Mouse (Mus musculus): ENCODE results near the gene Arap2. TPM values are rescaled to one million over a fixed set of nuclear protein-coding genes. Genes with fewer than 3 reads are reported as not detected.
"Not testable (repeated sequence)": the region's sequence is repeated elsewhere in the genome, so short reads cannot be mapped to it uniquely, and the experiment has no call there.

The Arap2 gene
- polyA plus RNA-seq, 1 experiment from 2014 or later = 11.2 TPM

GRCm38 (mm10) chr5:62752934-62753333, 13.0 kb downstream of the Arap2 start:
- no peaks in the 10 kb centered on the region for H3K36me3 ChIP-seq (ENCODE audit: control insufficient read depth, insufficient read depth, low read length)

GRCm38 (mm10) chr5:62751692-62752091, 14.3 kb downstream of the Arap2 start:
- H3K4me1 ChIP-seq (ENCODE audit: control insufficient read depth, insufficient read depth, low read length) = no peaks in the 10 kb centered on the region
- H3K9me3 ChIP-seq (ENCODE audit: control insufficient read depth, low read depth, low read length) = no peaks in the 10 kb centered on the region
- no peak overlapping the region for H3K4me2 ChIP-seq (replicated peaks; ENCODE audit: low read depth, low read length)
- no peaks in the 10 kb centered on the region for H3K36me3 ChIP-seq (ENCODE audit: control insufficient read depth, insufficient read depth, low read length)
- ATAC-seq (ENCODE audit: insufficient number of reproducible peaks, insufficient read depth, low FRiP score, low read depth) = no peak
- H3K4me3 ChIP-seq (ENCODE audit: low read depth, low read length) = no peak overlapping the region
- no peaks in the 10 kb centered on the region for H3K27me3 ChIP-seq (ENCODE audit: control insufficient read depth, insufficient read depth, low read length)
- no peak overlapping the region for H3K9ac ChIP-seq (replicated peaks; ENCODE audit: low read depth, low read length)
- 58% methylated on average over 2 of the region's 2 CpGs for WGBS
- H3K27ac ChIP-seq (ENCODE audit: low read length) = no peak overlapping the region

More at GRCm38 (mm10) chr5:62752934-62753333, 13.0 kb downstream of the Arap2 start:
- Histone ChIP-seq H3K27me3 (ENCODE audit: control insufficient read depth, insufficient read depth, low read length) (no peaks in the 10 kb centered on the region), H3K9me3 (ENCODE audit: control insufficient read depth, low read depth, low read length) (no peaks in the 10 kb centered on the region), H3K4me3 (ENCODE audit: low read depth, low read length) (no peak overlapping the region), H3K27ac (ENCODE audit: low read length) (no peak overlapping the region), H3K4me1 (ENCODE audit: control insufficient read depth, insufficient read depth, low read length) (no peaks in the 10 kb centered on the region), H3K9ac (replicated peaks; ENCODE audit: low read depth, low read length) (no peak overlapping the region), H3K4me2 (replicated peaks; ENCODE audit: low read depth, low read length) (no peak overlapping the region)
- 69% methylated on average over 3 of the region's 3 CpGs for WGBS
- no peak for ATAC-seq (ENCODE audit: insufficient number of reproducible peaks, insufficient read depth, low FRiP score, low read depth)

- Histone ChIP-seq H3K27ac (ENCODE audit: low read length) (no peak overlapping the region), H3K4me3 (ENCODE audit: low read depth, low read length) (no peak overlapping the region), H3K9me3 (ENCODE audit: control insufficient read depth, low read depth, low read length) (no peaks in the 10 kb centered on the region), H3K36me3 (ENCODE audit: control insufficient read depth, insufficient read depth, low read length) (no peaks in the 10 kb centered on the region), H3K9ac (replicated peaks; ENCODE audit: low read depth, low read length) (no peak overlapping the region), H3K4me1 (ENCODE audit: control insufficient read depth, insufficient read depth, low read length) (no peaks in the 10 kb centered on the region), H3K4me2 (replicated peaks; ENCODE audit: low read depth, low read length) (no peak overlapping the region), H3K27me3 (ENCODE audit: control insufficient read depth, insufficient read depth, low read length) (no peaks in the 10 kb centered on the region)
- ATAC-seq (ENCODE audit: insufficient number of reproducible peaks, insufficient read depth, low FRiP score, low read depth) = no peak
- WGBS = 95% methylated on average over 2 of the region's 2 CpGs
These were observed 17.8 kb downstream of the Arap2 start for GRCm38 (mm10) chr5:62748168-62748567.

- WGBS = 71% methylated on average over 9 of the region's 9 CpGs
- H3K27ac ChIP-seq (ENCODE audit: low read length) = no peak overlapping the region
- no peak for ATAC-seq (ENCODE audit: insufficient number of reproducible peaks, insufficient read depth, low FRiP score, low read depth)
These were observed 22.6 kb downstream of the Arap2 start for GRCm38 (mm10) chr5:62743220-62743922.

GRCm38 (mm10) chr5:62739451-62740415, 26.2 kb downstream of the Arap2 start:
- no peak overlapping the region for H3K4me3 ChIP-seq (ENCODE audit: low read depth, low read length)
- H3K27me3 ChIP-seq (ENCODE audit: control insufficient read depth, insufficient read depth, low read length) = no peaks in the 10 kb centered on the region
- no peaks in the 10 kb centered on the region for H3K9me3 ChIP-seq (ENCODE audit: control insufficient read depth, low read depth, low read length)
- H3K9ac ChIP-seq (replicated peaks; ENCODE audit: low read depth, low read length) = no peak overlapping the region
- no peak for ATAC-seq (ENCODE audit: insufficient number of reproducible peaks, insufficient read depth, low FRiP score, low read depth)
- no peaks in the 10 kb centered on the region for H3K4me1 ChIP-seq (ENCODE audit: control insufficient read depth, insufficient read depth, low read length)
- no peaks in the 10 kb centered on the region for H3K36me3 ChIP-seq (ENCODE audit: control insufficient read depth, insufficient read depth, low read length)
- no peak overlapping the region for H3K4me2 ChIP-seq (replicated peaks; ENCODE audit: low read depth, low read length)
- H3K27ac ChIP-seq (ENCODE audit: low read length) = no peak overlapping the region
- WGBS = 73% methylated on average over 9 of the region's 9 CpGs

More at GRCm38 (mm10) chr5:62743220-62743922, 22.6 kb downstream of the Arap2 start:
- H3K4me3 ChIP-seq (ENCODE audit: low read depth, low read length) = no peak overlapping the region
- no peaks in the 10 kb centered on the region for H3K9me3 ChIP-seq (ENCODE audit: control insufficient read depth, low read depth, low read length)
- H3K9ac ChIP-seq (replicated peaks; ENCODE audit: low read depth, low read length) = no peak overlapping the region
- H3K4me1 ChIP-seq (ENCODE audit: control insufficient read depth, insufficient read depth, low read length) = no peaks in the 10 kb centered on the region
- no peaks in the 10 kb centered on the region for H3K36me3 ChIP-seq (ENCODE audit: control insufficient read depth, insufficient read depth, low read length)
- H3K4me2 ChIP-seq (replicated peaks; ENCODE audit: low read depth, low read length) = no peak overlapping the region
- no peaks in the 10 kb centered on the region for H3K27me3 ChIP-seq (ENCODE audit: control insufficient read depth, insufficient read depth, low read length)

- not testable (repeated sequence) for H3K4me3 ChIP-seq (ENCODE audit: low read depth, low read length); H3K36me3 ChIP-seq (ENCODE audit: control insufficient read depth, insufficient read depth, low read length); H3K27ac ChIP-seq (ENCODE audit: low read length); H3K9me3 ChIP-seq (ENCODE audit: control insufficient read depth, low read depth, low read length); H3K4me2 ChIP-seq (replicated peaks; ENCODE audit: low read depth, low read length); ATAC-seq (ENCODE audit: insufficient number of reproducible peaks, insufficient read depth, low FRiP score, low read depth); H3K9ac ChIP-seq (replicated peaks; ENCODE audit: low read depth, low read length); H3K4me1 ChIP-seq (ENCODE audit: control insufficient read depth, insufficient read depth, low read length); H3K27me3 ChIP-seq (ENCODE audit: control insufficient read depth, insufficient read depth, low read length)
- whole genome bisulfite sequencing = 95% methylated on average over 7 of the region's 7 CpGs
These were observed 35.4 kb downstream of the Arap2 start for GRCm38 (mm10) chr5:62730573-62730972.

- Histone ChIP-seq H3K4me3 (ENCODE audit: low read depth, low read length) (no peak overlapping the region), H3K4me2 (replicated peaks; ENCODE audit: low read depth, low read length) (no peak overlapping the region), H3K36me3 (ENCODE audit: control insufficient read depth, insufficient read depth, low read length) (no peaks in the 10 kb centered on the region), H3K4me1 (ENCODE audit: control insufficient read depth, insufficient read depth, low read length) (no peaks in the 10 kb centered on the region), H3K27me3 (ENCODE audit: control insufficient read depth, insufficient read depth, low read length) (no peaks in the 10 kb centered on the region), H3K27ac (ENCODE audit: low read length) (no peak overlapping the region), H3K9ac (replicated peaks; ENCODE audit: low read depth, low read length) (no peak overlapping the region), H3K9me3 (ENCODE audit: control insufficient read depth, low read depth, low read length) (no peaks in the 10 kb centered on the region)
- no peak for ATAC-seq (ENCODE audit: insufficient number of reproducible peaks, insufficient read depth, low FRiP score, low read depth)
- WGBS = 89% methylated on average over 2 of the region's 2 CpGs
These were observed 40.4 kb downstream of the Arap2 start for GRCm38 (mm10) chr5:62725551-62725950.

GRCm38 (mm10) chr5:62723261-62724105, 42.5 kb downstream of the Arap2 start:
- Histone ChIP-seq H3K4me3 (ENCODE audit: low read depth, low read length) (no peak overlapping the region), H3K27me3 (ENCODE audit: control insufficient read depth, insufficient read depth, low read length) (no peaks in the 10 kb centered on the region), H3K27ac (ENCODE audit: low read length) (no peak overlapping the region), H3K36me3 (ENCODE audit: control insufficient read depth, insufficient read depth, low read length) (no peaks in the 10 kb centered on the region), H3K4me1 (ENCODE audit: control insufficient read depth, insufficient read depth, low read length) (no peaks in the 10 kb centered on the region), H3K4me2 (replicated peaks; ENCODE audit: low read depth, low read length) (no peak overlapping the region), H3K9ac (replicated peaks; ENCODE audit: low read depth, low read length) (no peak overlapping the region), H3K9me3 (ENCODE audit: control insufficient read depth, low read depth, low read length) (no peaks in the 10 kb centered on the region)
- ATAC-seq (ENCODE audit: insufficient number of reproducible peaks, insufficient read depth, low FRiP score, low read depth) = no peak
- WGBS = 66% methylated on average over 3 of the region's 3 CpGs

Data from stomach, embryonic 14.5 days (tissue).